Mouse (Mus musculus) heart, adult 2 months (tissue): ENCODE measurements around the gene Gm9758. TPM values are rescaled to one million over a fixed set of nuclear protein-coding genes. Genes with fewer than 3 reads are reported as not detected.
"Not testable (repeated sequence)": the region's sequence is repeated elsewhere in the genome, so short reads cannot be mapped to it uniquely, and the experiment has no call there.

Experiments
- DNase-seq, 2 experiments: peaks; one replicate each; pipeline ENCODE4 v3.0.0; 2021
- H3K27ac ChIP-seq: fragments of 200-600 bp; 2 replicates; pipeline ENCODE4 v1.8.1; 2022
- H3K27me3 ChIP-seq: fragments of 200-500 bp; 2 replicates; pipeline ENCODE4 v1.6.1; 2012; ENCODE audit warnings: mild to moderate bottlenecking, low read length, inconsistent platforms, mixed read lengths; ENCODE audit not compliant: control insufficient read depth, insufficient read depth
- H3K36me3 ChIP-seq: fragments of 200-500 bp; 2 replicates; pipeline ENCODE4 v1.6.1; 2012; ENCODE audit warnings: low read length, inconsistent platforms; ENCODE audit not compliant: control insufficient read depth, insufficient read depth
- H3K4me1 ChIP-seq: fragments of 200-500 bp; 2 replicates; pipeline ENCODE4 v1.6.1; 2011; ENCODE audit warnings: low read length; ENCODE audit not compliant: control insufficient read depth, insufficient read depth
- H3K4me3 ChIP-seq: fragments of 200-600 bp; 2 replicates; pipeline ENCODE4 v1.8.1; 2022
- H3K79me2 ChIP-seq: fragments of 200-500 bp; replicated peaks from 2 replicates; pipeline ENCODE4 v1.6.1; 2012; ENCODE audit warnings: mild to moderate bottlenecking, inconsistent platforms, low read length, moderate library complexity, mixed read lengths; ENCODE audit not compliant: control insufficient read depth, insufficient read depth
- H3K9ac ChIP-seq: fragments of 200-500 bp; 2 replicates; pipeline ENCODE4 v1.6.1; 2012; ENCODE audit warnings: low read depth, mild to moderate bottlenecking, control low read depth, inconsistent platforms, low read length, mixed read lengths
- CTCF ChIP-seq: fragments of 200-600 bp; IDR thresholded peaks from 2 replicates; pipeline ENCODE4 v1.8.1; 2022; ENCODE audit warnings: antibody characterized with exemption, mild to moderate bottlenecking, moderate library complexity
- EP300 ChIP-seq: fragments of 200-500 bp; IDR thresholded peaks from 2 replicates; pipeline ENCODE4 v1.6.1; 2011; ENCODE audit warnings: low read depth, low read length, control low read depth; ENCODE audit not compliant: insufficient read depth
- POLR2A ChIP-seq: fragments of 200-500 bp; IDR thresholded peaks from 2 replicates; pipeline ENCODE4 v1.6.1; 2011; ENCODE audit warnings: mild to moderate bottlenecking, low read depth, low read length, control low read depth; ENCODE audit not compliant: insufficient read depth
- WGBS: fragments of 180-500 bp; shearing (Covaris S2); methylation state at CpG from one replicate; pipeline ENCODE4 v1.1.7; 2018; 5-methylcytosine and 5-hydroxymethylcytosine counted together
- intact Hi-C: fragments of 180-260 bp; cut with DNase I; formaldehyde crosslinking; loops from one replicate; pipeline ENCODE4 v1.15.1; 2025
- polyA plus RNA-seq: library from polyadenylated mRNA; depleted of rRNA; stranded (reverse); fragments of >200 nt; gene quantifications from 2 replicates; pipeline ENCODE4 v1.2.3, GENCODE M21; 2012
- total RNA-seq, 2 experiments: library from RNA; stranded (reverse); gene quantifications; 2 replicates each; pipeline ENCODE4 v1.2.3; 2021

Gm9758 gene
- total and polyA plus RNA-seq, 3 experiments, result not detected

GRCm38 (mm10) chr5:14941043-14941442, 26.3 kb upstream of the Gm9758 start:
- H3K9ac ChIP-seq, DNase-seq, intact Hi-C loops, H3K27ac ChIP-seq, H3K36me3 ChIP-seq, H3K79me2 ChIP-seq, H3K4me3 ChIP-seq, H3K4me1 ChIP-seq, H3K27me3 ChIP-seq: not testable (repeated sequence)
- WGBS, result 84% methylated on average over 1 of the region's 1 CpGs

- H3K79me2 ChIP-seq, H3K27me3 ChIP-seq, H3K4me3 ChIP-seq, DNase-seq, intact Hi-C loops, H3K4me1 ChIP-seq, H3K36me3 ChIP-seq, H3K27ac ChIP-seq, H3K9ac ChIP-seq: not testable (repeated sequence)
- 17% methylated on average over 1 of the region's 1 CpGs for WGBS
Measured at GRCm38 (mm10) chr5:14938329-14938728, 23.6 kb upstream of the Gm9758 start, which contains the start of gene Speer4e. Gene Speer4e (minus strand): TSS chr5:14938429.

GRCm38 (mm10) chr5:14933721-14934120, 19.0 kb upstream of the Gm9758 start:
- H3K27me3 ChIP-seq, intact Hi-C loops, H3K79me2 ChIP-seq, H3K4me1 ChIP-seq, H3K27ac ChIP-seq, DNase-seq, H3K4me3 ChIP-seq, H3K9ac ChIP-seq, H3K36me3 ChIP-seq: not testable (repeated sequence)
- WGBS, result 55% methylated on average over 5 of the region's 6 CpGs

- intact Hi-C loops, H3K27ac ChIP-seq, H3K4me1 ChIP-seq, H3K4me3 ChIP-seq, DNase-seq, H3K79me2 ChIP-seq, H3K27me3 ChIP-seq, H3K36me3 ChIP-seq, H3K9ac ChIP-seq: not testable (repeated sequence)
- peak; percentile 57 for TF ChIP-seq CTCF
- 20% methylated on average over 4 of the region's 4 CpGs for WGBS
Measured at GRCm38 (mm10) chr5:14927047-14927446, 12.3 kb upstream of the Gm9758 start.

- 61% methylated on average over 2 of the region's 3 CpGs for WGBS
Measured at GRCm38 (mm10) chr5:14914361-14914760, 338 bp downstream of the Gm9758 start.

GRCm38 (mm10) chr5:14903539-14903938, 11.2 kb downstream of the Gm9758 start:
- H3K9ac ChIP-seq, intact Hi-C loops, H3K4me3 ChIP-seq, H3K27me3 ChIP-seq, H3K4me1 ChIP-seq, H3K27ac ChIP-seq, H3K36me3 ChIP-seq, DNase-seq, H3K79me2 ChIP-seq: not testable (repeated sequence)
- TF ChIP-seq CTCF, result peak; percentile 40
- WGBS, result 10% methylated on average over 3 of the region's 3 CpGs

More at GRCm38 (mm10) chr5:14914361-14914760, 338 bp downstream of the Gm9758 start:
- intact Hi-C loops, H3K27ac ChIP-seq, DNase-seq, H3K27me3 ChIP-seq, H3K36me3 ChIP-seq, H3K9ac ChIP-seq, H3K4me1 ChIP-seq, H3K4me3 ChIP-seq, H3K79me2 ChIP-seq: not testable (repeated sequence)

GRCm38 (mm10) chr5:14892242-14892641, 22.5 kb downstream of the Gm9758 start:
- WGBS, result 50% methylated on average over 3 of the region's 3 CpGs

GRCm38 (mm10) chr5:14885291-14885690, 29.4 kb downstream of the Gm9758 start:
- H3K4me3 ChIP-seq, H3K27ac ChIP-seq, intact Hi-C loops, DNase-seq, H3K79me2 ChIP-seq, H3K36me3 ChIP-seq, H3K4me1 ChIP-seq, H3K27me3 ChIP-seq, H3K9ac ChIP-seq: not testable (repeated sequence)
- WGBS, result 28% methylated on average over 2 of the region's 2 CpGs

More at GRCm38 (mm10) chr5:14892242-14892641, 22.5 kb downstream of the Gm9758 start:
- H3K27me3 ChIP-seq, result no peaks in the 10 kb centered on the region
- TF ChIP-seq CTCF (no peak), EP300 (no peak), POLR2A (no peak)
- intact Hi-C loops, result no loop called here
- no peaks in the 10 kb centered on the region for H3K4me1 ChIP-seq
- H3K4me3 ChIP-seq, result no peak overlapping the region
- DNase-seq, result no peak
- H3K27ac ChIP-seq, result no peak overlapping the region
- no peaks in the 10 kb centered on the region for H3K36me3 ChIP-seq
- H3K9ac ChIP-seq, result no peak overlapping the region
- H3K79me2 ChIP-seq, result no peaks in the 10 kb centered on the region
